Mouse (Mus musculus) neural tube, embryonic 15.5 days (tissue): Measurements from ENCODE around the gene Il15. TPM values are rescaled to one million over a fixed set of nuclear protein-coding genes. Genes with fewer than 3 reads are reported as not detected.

Source experiments
- ATAC-seq: fragments of 200-750 bp; cut with Nextera tagmentation; 2 replicates; pipeline ENCODE4 v1.8.0; 2017; ENCODE audit warnings: mild to moderate bottlenecking, moderate TSS enrichment, moderate library complexity; ENCODE audit not compliant: low FRiP score
- H3K27ac ChIP-seq: fragments of 300-500 bp; sonication (generic); replicated peaks from 2 replicates; pipeline ENCODE4 v1.5.1; 2015; ENCODE audit warnings: mild to moderate bottlenecking, inconsistent platforms
- H3K27me3 ChIP-seq: fragments of 300-500 bp; sonication (generic); replicated peaks from 2 replicates; pipeline ENCODE4 v1.6.1; 2015; ENCODE audit warnings: inconsistent platforms
- H3K36me3 ChIP-seq: fragments of 300-500 bp; sonication (generic); 2 replicates; pipeline ENCODE4 v1.6.1; 2015; ENCODE audit warnings: inconsistent platforms
- H3K4me1 ChIP-seq: fragments of 300-500 bp; sonication (generic); 2 replicates; pipeline ENCODE4 v1.6.1; 2015; ENCODE audit warnings: inconsistent platforms
- H3K4me2 ChIP-seq: fragments of 300-500 bp; sonication (generic); 2 replicates; pipeline ENCODE4 v1.6.1; 2015; ENCODE audit warnings: inconsistent platforms, mild to moderate bottlenecking, moderate library complexity
- H3K4me3 ChIP-seq: fragments of 300-500 bp; sonication (generic); replicated peaks from 2 replicates; pipeline ENCODE4 v1.5.1; 2015; ENCODE audit warnings: mild to moderate bottlenecking, inconsistent platforms
- H3K9ac ChIP-seq: fragments of 300-500 bp; sonication (generic); replicated peaks from 2 replicates; pipeline ENCODE4 v1.6.1; 2015; ENCODE audit warnings: mild to moderate bottlenecking, inconsistent platforms
- H3K9me3 ChIP-seq: fragments of 300-500 bp; sonication (generic); replicated peaks from 2 replicates; pipeline ENCODE4 v1.6.1; 2016; ENCODE audit warnings: inconsistent platforms
- whole genome bisulfite sequencing: fragments of 180-500 bp; shearing (Covaris S2); methylation state at CpG from one replicate; pipeline ENCODE4 v1.1.7; 2015; ENCODE audit warnings: mixed read lengths; 5-methylcytosine and 5-hydroxymethylcytosine counted together
- polyA plus RNA-seq: library from polyadenylated mRNA; unstranded; fragments of >200 nt; fragmentation: Nextera tagmentation; extraction: Ambion mirVana; gene quantifications from 2 replicates; pipeline ENCODE4 v1.2.1, GENCODE M21; 2015

The Il15 gene
- polyA plus RNA-seq, 1 experiment from 2014 or later: 1.5 TPM

- Histone ChIP-seq H3K9me3 (no peaks in the 10 kb centered on the region), H3K27ac (no peak overlapping the region), H3K36me3 (no peaks in the 10 kb centered on the region), H3K9ac (no peak overlapping the region), H3K4me1 (no peaks in the 10 kb centered on the region), H3K27me3 (no peaks in the 10 kb centered on the region), H3K4me3 (no peak overlapping the region), H3K4me2 (no peak overlapping the region)
- 79% methylated on average over 5 of the region's 5 CpGs for WGBS
- ATAC-seq: no peak
Observed at GRCm38 (mm10) chr8:82281995-82282394, 121.0 kb downstream of the Il15 start.
